Mouse (Mus musculus) liver, embryonic 11.5 days (tissue): ENCODE measurements around the gene Eng. TPM values are rescaled to one million over a fixed set of nuclear protein-coding genes. Genes with fewer than 3 reads are reported as not detected.

Experiments
- ATAC-seq: fragments of 200-750 bp; cut with Nextera tagmentation; replicated peaks from 2 replicates; pipeline ENCODE4 v1.8.0; 2017; ENCODE audit warnings: moderate number of reproducible peaks, mild to moderate bottlenecking, moderate TSS enrichment, moderate library complexity; ENCODE audit not compliant: low FRiP score
- DNase-seq: peaks from one replicate; pipeline ENCODE4 v3.0.0-alpha.2; 2017; ENCODE audit warnings: low spot score
- H3K27ac ChIP-seq: fragments of 300-500 bp; sonication (generic); 2 replicates; pipeline ENCODE4 v1.5.1; 2014; ENCODE audit warnings: mild to moderate bottlenecking, low read depth, low read length, control low read depth
- H3K27me3 ChIP-seq: fragments of 300-500 bp; sonication (generic); replicated peaks from 2 replicates; pipeline ENCODE4 v1.6.1; 2014; ENCODE audit warnings: low read length, mixed read lengths; ENCODE audit not compliant: control insufficient read depth, insufficient read depth
- H3K36me3 ChIP-seq: fragments of 300-500 bp; sonication (generic); 2 replicates; pipeline ENCODE4 v1.6.1; 2014; ENCODE audit warnings: mild to moderate bottlenecking, low read length, moderate library complexity, mixed read lengths; ENCODE audit not compliant: control insufficient read depth, insufficient read depth
- H3K4me1 ChIP-seq: fragments of 300-500 bp; sonication (generic); replicated peaks from 2 replicates; pipeline ENCODE4 v1.6.1; 2014; ENCODE audit warnings: low read length, mixed read lengths; ENCODE audit not compliant: control insufficient read depth, insufficient read depth
- H3K4me2 ChIP-seq: fragments of 300-500 bp; sonication (generic); 2 replicates; pipeline ENCODE4 v1.6.1; 2014; ENCODE audit warnings: mild to moderate bottlenecking, control low read depth, moderate library complexity
- H3K4me3 ChIP-seq: fragments of 300-500 bp; sonication (generic); 2 replicates; pipeline ENCODE4 v1.5.1; 2014; ENCODE audit warnings: low read depth, low read length, control low read depth
- H3K9ac ChIP-seq: fragments of 300-500 bp; sonication (generic); 2 replicates; pipeline ENCODE4 v1.6.1; 2014; ENCODE audit warnings: low read depth, low read length, control low read depth
- H3K9me3 ChIP-seq: fragments of 300-500 bp; sonication (generic); 2 replicates; pipeline ENCODE4 v1.6.1; 2016; ENCODE audit warnings: low read length, inconsistent platforms, mixed read lengths; ENCODE audit not compliant: control insufficient read depth
- WGBS: fragments of 180-500 bp; shearing (Covaris S2); extraction: QIAGEN DNeasy Blood & Tissue Kit; methylation state at CpG from one replicate; pipeline ENCODE4 v1.1.7; 2014; 5-methylcytosine and 5-hydroxymethylcytosine counted together
- polyA plus RNA-seq: library from polyadenylated mRNA; unstranded; fragments of >200 nt; fragmentation: Nextera tagmentation; extraction: Ambion mirVana; gene quantifications from 2 replicates; pipeline ENCODE4 v1.2.1, GENCODE M21; 2014

Eng gene
- polyA plus RNA-seq, 1 experiment from 2014 or later, result 39.2 TPM

DNA sequence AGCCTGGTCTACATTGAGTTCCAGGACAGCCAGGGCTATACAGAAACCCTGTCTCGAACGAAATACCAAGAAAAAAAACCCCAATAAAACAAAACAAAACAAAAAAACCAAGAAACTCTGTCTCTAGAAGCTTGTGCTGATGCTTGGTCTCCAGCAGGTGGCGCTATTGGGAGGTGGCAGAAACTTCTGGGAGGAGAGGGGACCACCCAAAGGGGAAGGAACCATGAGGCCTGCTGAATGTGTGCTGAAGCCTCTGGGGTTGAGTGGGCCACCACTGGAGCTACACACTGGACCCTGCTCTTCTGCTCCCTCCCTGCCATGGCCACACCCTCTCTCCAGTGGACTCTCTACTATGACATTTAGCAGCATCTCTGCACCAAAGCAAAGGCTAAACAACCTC is 62.2 kb downstream of the Eng start:
- peak; percentile 55 for DNase-seq
- H3K9me3 ChIP-seq, result no peaks in the 10 kb centered on the region
- no peak overlapping the region for H3K27ac ChIP-seq
- H3K4me3 ChIP-seq, result no peak overlapping the region
- H3K9ac ChIP-seq, result no peak overlapping the region
- ATAC-seq, result no peak
- H3K4me2 ChIP-seq, result no peak overlapping the region
- no peaks in the 10 kb centered on the region for H3K27me3 ChIP-seq
- WGBS, result 36% methylated on average over 3 of the region's 3 CpGs
- peaks cover 52% of the 10 kb centered on the region for H3K36me3 ChIP-seq
- H3K4me1 ChIP-seq, result peaks cover 13% of the 10 kb centered on the region

DNA sequence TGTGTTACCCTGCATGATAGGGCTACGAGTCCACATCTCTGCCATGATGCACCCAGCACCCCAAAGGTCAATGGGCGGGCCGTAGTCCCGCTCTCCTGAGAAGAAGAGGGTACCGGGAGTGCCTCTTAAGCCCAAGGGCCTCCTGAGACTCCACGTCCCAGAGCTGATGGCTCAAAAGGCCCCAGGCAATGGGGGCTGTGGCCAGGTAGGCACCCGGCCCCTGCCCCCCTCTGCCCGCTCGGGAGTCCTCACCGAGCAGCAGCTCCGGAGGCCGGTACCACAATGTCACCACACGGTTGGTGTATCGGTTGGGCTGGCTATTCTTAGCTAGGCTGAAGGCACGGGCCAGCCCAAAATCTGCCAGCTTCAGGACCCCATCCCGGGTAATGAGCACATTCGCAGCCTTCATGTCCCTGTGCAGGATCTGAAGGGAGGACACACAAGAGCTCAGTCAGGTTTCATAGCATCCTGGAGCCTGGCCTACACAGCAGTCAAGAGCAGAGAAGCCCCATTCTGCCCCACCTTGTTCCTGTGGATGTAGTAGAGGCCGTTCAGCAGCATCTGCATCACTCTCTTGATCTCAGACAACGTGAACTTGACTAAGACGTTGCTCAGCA is 63.2 kb downstream of the Eng start:
- no peaks in the 10 kb centered on the region for H3K27me3 ChIP-seq
- H3K4me3 ChIP-seq, result no peak overlapping the region
- H3K9ac ChIP-seq, result no peak overlapping the region
- H3K4me1 ChIP-seq, result peaks cover 23% of the 10 kb centered on the region
- peaks cover 52% of the 10 kb centered on the region for H3K36me3 ChIP-seq
- WGBS, result 91% methylated on average over 20 of the region's 20 CpGs
- H3K4me2 ChIP-seq, result no peak overlapping the region
- DNase-seq (no peak), ATAC-seq (no peak)
- no peaks in the 10 kb centered on the region for H3K9me3 ChIP-seq
- H3K27ac ChIP-seq, result no peak overlapping the region

DNA sequence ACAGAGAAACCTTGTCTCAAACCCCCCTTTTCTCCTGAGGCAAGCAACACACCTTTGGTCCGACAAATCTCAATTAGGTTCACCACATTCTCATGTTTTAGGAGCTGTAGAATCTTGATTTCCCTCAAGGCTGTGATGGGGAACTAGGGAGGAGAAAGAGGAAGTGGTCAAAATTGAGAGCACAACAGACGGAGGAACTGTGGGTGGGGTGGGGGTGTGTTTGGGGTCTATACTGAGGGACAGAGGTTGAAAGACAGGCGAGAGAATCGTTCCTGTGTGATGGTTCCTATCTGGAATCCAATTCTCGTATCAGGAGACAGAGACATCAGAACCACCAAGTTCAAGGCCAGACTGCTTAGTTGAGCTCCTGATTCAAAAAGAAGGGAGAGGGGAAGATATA is 64.0 kb downstream of the Eng start:
- Histone ChIP-seq H3K27ac (no peak overlapping the region; the same call in 1 of the 2 replicates), H3K36me3 (peaks cover 46% of the 10 kb centered on the region), H3K4me3 (no peak overlapping the region), H3K27me3 (no peaks in the 10 kb centered on the region), H3K4me2 (no peak overlapping the region; the same call in 1 of the 2 replicates), H3K9me3 (no peaks in the 10 kb centered on the region), H3K4me1 (peaks cover 31% of the 10 kb centered on the region), H3K9ac (no peak overlapping the region)
- WGBS, result 68% methylated on average over 5 of the region's 5 CpGs
- ATAC-seq (no peak), DNase-seq (no peak)

DNA sequence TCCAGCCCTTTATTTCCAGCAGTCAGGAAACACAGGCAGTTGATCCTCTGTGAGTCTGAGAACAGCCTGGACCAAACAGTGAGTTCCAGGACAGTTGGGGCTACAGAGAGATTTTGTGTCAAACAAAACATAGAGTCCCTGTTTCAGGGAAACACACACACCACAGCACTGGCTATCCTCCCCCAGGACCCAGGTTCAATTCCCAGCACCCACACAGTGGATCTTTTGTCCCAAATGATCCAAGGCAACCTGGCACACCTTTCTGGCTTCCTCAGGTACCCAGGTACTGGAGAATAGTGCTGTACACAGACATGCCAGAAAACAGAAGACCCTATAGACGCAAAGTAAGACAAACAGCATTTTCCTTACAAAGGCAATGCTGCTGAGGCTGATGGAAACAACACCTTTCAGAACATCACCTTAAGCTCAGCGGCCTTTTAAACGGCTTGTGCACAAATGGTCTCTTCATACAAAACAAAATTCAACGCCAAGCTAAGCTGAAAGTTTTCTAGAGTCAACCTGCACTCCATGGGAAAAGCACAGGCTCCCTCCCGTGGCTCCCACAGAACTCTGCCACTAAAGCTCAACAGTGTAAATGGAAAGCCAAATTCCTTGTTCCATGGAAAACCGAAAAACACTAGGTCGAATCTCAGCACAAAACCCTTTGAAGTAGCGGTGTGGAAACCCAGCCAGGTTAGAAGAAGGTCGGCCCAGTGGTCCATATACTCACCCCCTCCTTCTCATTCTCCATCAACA is 65.1 kb downstream of the Eng start:
- Histone ChIP-seq H3K4me2 (peak overlapping the region; percentile 76), H3K9ac (peak overlapping the region; percentile 80), H3K27me3 (no peaks in the 10 kb centered on the region), H3K27ac (peak overlapping the region; percentile 94), H3K4me3 (peak overlapping the region; percentile 89), H3K36me3 (peaks cover 38% of the 10 kb centered on the region), H3K4me1 (peaks cover 31% of the 10 kb centered on the region), H3K9me3 (no peaks in the 10 kb centered on the region)
- no peak for ATAC-seq
- no peak for DNase-seq
- WGBS, result 26% methylated on average over 9 of the region's 9 CpGs

DNA sequence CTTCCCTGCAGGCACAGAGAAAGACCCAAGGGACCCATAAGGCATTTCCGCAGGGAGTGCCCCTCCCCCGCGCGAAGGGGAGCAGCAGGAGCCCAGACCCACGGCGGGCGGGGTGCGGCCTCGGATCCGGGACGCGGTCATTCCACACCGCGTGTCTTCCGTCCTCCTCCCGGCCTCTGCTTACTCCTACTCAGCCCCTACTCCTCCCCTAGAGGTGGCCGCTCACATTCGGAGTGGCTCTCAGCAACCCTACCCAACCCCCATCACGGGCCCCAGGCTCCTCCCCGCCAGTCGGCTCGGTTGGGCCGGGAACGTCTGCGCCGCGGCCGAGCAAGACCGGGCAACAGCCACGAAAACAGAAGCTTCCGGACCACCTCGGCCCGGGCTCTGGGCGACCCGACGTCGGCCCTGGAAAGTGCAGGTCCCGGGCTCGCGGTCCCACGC is 65.7 kb downstream of the Eng start:
- H3K4me2 ChIP-seq, result peak overlapping the region; percentile 76
- peaks cover 31% of the 10 kb centered on the region for H3K4me1 ChIP-seq
- no peaks in the 10 kb centered on the region for H3K27me3 ChIP-seq
- H3K9ac ChIP-seq, result peak overlapping the region; percentile 80
- peaks cover 32% of the 10 kb centered on the region for H3K36me3 ChIP-seq
- peak overlapping the region; percentile 89 for H3K4me3 ChIP-seq
- ATAC-seq, result peak; percentile 73
- no peaks in the 10 kb centered on the region; the same call in 1 of the 2 replicates for H3K9me3 ChIP-seq
- under 1% methylated on average over 41 of the region's 41 CpGs for WGBS
- DNase-seq, result peak; percentile 76
- H3K27ac ChIP-seq, result peak overlapping the region; percentile 94

DNA sequence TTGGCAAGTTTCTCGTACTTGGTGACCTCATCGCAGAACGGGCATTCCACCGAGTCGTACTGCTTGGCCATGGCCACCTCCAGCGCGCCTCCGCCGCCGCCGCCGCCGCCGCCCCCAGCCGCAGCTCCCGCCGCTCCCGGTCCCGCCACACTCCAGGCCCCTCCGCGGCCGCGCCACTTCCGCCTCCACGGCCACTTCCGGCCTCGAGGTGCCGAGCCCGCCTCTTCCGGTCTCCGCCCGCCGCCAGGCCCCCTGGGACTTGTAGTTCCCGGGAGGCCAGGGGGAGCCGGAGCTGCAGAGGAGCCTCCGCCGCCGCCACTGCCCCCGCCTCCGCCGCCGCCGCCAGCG is 66.2 kb downstream of the Eng start:
- H3K27ac ChIP-seq, result peak overlapping the region; percentile 94
- H3K4me1 ChIP-seq, result peaks cover 31% of the 10 kb centered on the region
- peak overlapping the region; percentile 80 for H3K9ac ChIP-seq
- ATAC-seq (peak; percentile 87), DNase-seq (peak; percentile 95)
- H3K9me3 ChIP-seq, result no peaks in the 10 kb centered on the region; the same call in 1 of the 2 replicates
- H3K27me3 ChIP-seq, result no peaks in the 10 kb centered on the region
- peak overlapping the region; percentile 89 for H3K4me3 ChIP-seq
- H3K4me2 ChIP-seq, result peak overlapping the region; percentile 76
- under 1% methylated on average over 34 of the region's 44 CpGs for WGBS
- peaks cover 30% of the 10 kb centered on the region for H3K36me3 ChIP-seq

DNA sequence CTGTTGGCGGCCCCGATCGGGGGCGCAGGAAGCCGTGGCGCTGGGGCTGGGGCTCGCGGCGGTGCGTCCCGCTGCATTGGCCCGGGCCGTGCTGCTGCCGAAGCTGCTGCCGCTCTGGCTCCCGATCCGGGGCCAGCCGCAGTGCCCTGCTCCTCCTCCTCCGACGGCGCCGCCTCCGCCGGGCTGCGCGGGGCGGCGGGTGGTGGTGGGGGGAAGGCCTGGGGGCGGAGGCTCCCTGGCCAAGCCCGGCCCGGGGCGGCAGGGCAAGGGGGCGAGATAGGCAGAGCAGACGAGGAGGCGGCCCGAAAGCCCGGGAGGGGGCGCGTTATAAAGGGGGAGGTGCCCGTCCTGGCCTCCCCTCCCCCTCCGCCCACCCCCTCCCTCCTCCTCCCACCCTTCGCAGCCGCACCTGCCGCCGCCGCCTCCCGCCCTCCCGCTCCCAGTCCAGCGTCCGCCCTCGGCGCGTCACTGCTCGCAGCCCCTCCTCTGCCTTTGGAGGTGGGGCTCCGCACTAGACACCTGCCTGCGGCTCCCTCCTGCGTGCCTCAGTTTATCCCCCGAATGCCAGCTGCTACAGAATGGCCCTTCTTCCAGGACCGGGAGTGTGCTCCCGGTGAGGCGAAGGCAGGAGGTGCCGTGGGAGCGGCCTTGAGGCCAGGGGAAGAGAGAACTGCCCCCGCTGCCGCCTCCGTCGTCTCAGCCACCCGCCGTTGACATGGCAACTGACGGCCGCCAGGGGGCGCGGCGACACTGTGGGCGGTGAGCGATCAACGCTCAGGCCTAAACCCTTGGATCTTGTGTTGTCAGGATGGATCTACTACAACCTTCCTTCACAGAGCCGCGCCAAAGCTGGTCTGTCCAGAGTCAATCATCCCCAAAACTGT is 66.8 kb downstream of the Eng start, which contains the start of gene Cdk9:
TSS of gene Cdk9 (minus strand) at position 143 of the 884 bp plus-strand sequence.
- Histone ChIP-seq H3K4me2 (peak within 1 kb of the TSS; percentile 76), H3K4me1 (peaks cover 31% of the 10 kb centered on the region), H3K27ac (peak within 1 kb of the TSS; percentile 94), H3K36me3 (peaks cover 24% of the 10 kb centered on the region), H3K4me3 (peak within 1 kb of the TSS; percentile 89), H3K9ac (peak within 1 kb of the TSS; percentile 80), H3K27me3 (no peaks in the 10 kb centered on the region), H3K9me3 (no peaks in the 10 kb centered on the region; the same call in 1 of the 2 replicates)
- DNase-seq (peak; percentile 95), ATAC-seq (peak; percentile 83)
- under 1% methylated on average over 55 of the region's 79 CpGs for WGBS
